Mouse (Mus musculus) hindbrain, postnatal 0 days (tissue): ENCODE measurements at regions not wholly inside any gene's neighbourhood (a gene's known extent, or its start where the extent isn't known, plus 50 kb on each side); places are given as distances from the start of the nearest gene placed in this dataset.

Source experiments
- ATAC-seq: fragments of 200-750 bp; cut with Nextera tagmentation; 2 replicates; pipeline ENCODE4 v1.8.0; 2017; ENCODE audit warnings: mild to moderate bottlenecking, moderate TSS enrichment, moderate library complexity
- DNase-seq: peaks from one replicate; pipeline ENCODE4 v3.0.0-alpha.2; 2015; ENCODE audit warnings: low spot score
- H3K27ac ChIP-seq: fragments of 300-500 bp; sonication (generic); 2 replicates; pipeline ENCODE4 v1.5.1; 2014; ENCODE audit warnings: mild to moderate bottlenecking
- H3K27me3 ChIP-seq: fragments of 300-500 bp; sonication (generic); 2 replicates; pipeline ENCODE4 v1.6.1; 2014; ENCODE audit warnings: low read length, mixed read lengths; ENCODE audit not compliant: insufficient read depth
- H3K36me3 ChIP-seq: fragments of 300-500 bp; sonication (generic); 2 replicates; pipeline ENCODE4 v1.6.1; 2014; ENCODE audit warnings: low read length, mixed read lengths; ENCODE audit not compliant: insufficient read depth
- H3K4me1 ChIP-seq: fragments of 300-500 bp; sonication (generic); 2 replicates; pipeline ENCODE4 v1.6.1; 2014; ENCODE audit warnings: antibody characterized with exemption, low read length, mixed read lengths; ENCODE audit not compliant: insufficient read depth
- H3K4me2 ChIP-seq: fragments of 300-500 bp; sonication (generic); 2 replicates; pipeline ENCODE4 v1.6.1; 2014; ENCODE audit warnings: low read depth, mild to moderate bottlenecking, low read length, moderate library complexity, mixed read lengths
- H3K4me3 ChIP-seq: fragments of 300-500 bp; sonication (generic); 2 replicates; pipeline ENCODE4 v1.5.1; 2014; ENCODE audit warnings: low read length
- H3K9ac ChIP-seq: fragments of 300-500 bp; sonication (generic); replicated peaks from 2 replicates; pipeline ENCODE4 v1.6.1; 2014; ENCODE audit warnings: mild to moderate bottlenecking, low read length, moderate library complexity, mixed read lengths
- H3K9me3 ChIP-seq: fragments of 300-500 bp; sonication (generic); 2 replicates; pipeline ENCODE4 v1.6.1; 2016; ENCODE audit warnings: low read length, mixed read lengths
- CTCF ChIP-seq: IDR thresholded peaks from 2 replicates; pipeline ENCODE4 v1.5.1; 2016; ENCODE audit warnings: antibody characterized with exemption, control low read depth, low read depth
- WGBS: fragments of 180-500 bp; shearing (Covaris S2); extraction: QIAGEN DNeasy Blood & Tissue Kit; methylation state at CpG from one replicate; pipeline ENCODE4 v1.1.7; 2014; 5-methylcytosine and 5-hydroxymethylcytosine counted together

- 95% methylated on average over 1 of the region's 1 CpGs for WGBS
- DNase-seq (peak; percentile 14), ATAC-seq (no peak)
- Histone ChIP-seq H3K36me3 (no peaks in the 10 kb centered on the region), H3K4me2 (no peak overlapping the region), H3K4me1 (no peaks in the 10 kb centered on the region), H3K9ac (no peak overlapping the region), H3K9me3 (no peaks in the 10 kb centered on the region), H3K27me3 (no peaks in the 10 kb centered on the region), H3K4me3 (no peak overlapping the region), H3K27ac (no peak overlapping the region)
- 0 out of 2 replicates have a peak, but pooled peaks have one; percentile 34 for TF ChIP-seq CTCF
Observed at GRCm38 (mm10) chr6:76202801-76203200, 294.8 kb downstream of the Gm9008 start.
